Mouse (Mus musculus) forebrain, embryonic 16.5 days (tissue): Measurements from ENCODE around the gene Guca2b. TPM values are rescaled to one million over a fixed set of nuclear protein-coding genes. Genes with fewer than 3 reads are reported as not detected.

ENCODE experiments used
- ATAC-seq: fragments of 200-750 bp; cut with Nextera tagmentation; 2 replicates; pipeline ENCODE4 v1.8.0; 2017; ENCODE audit warnings: mild to moderate bottlenecking, moderate library complexity
- H3K27ac ChIP-seq: fragments of 300-500 bp; sonication (generic); 2 replicates; pipeline ENCODE4 v1.5.1; 2014; ENCODE audit warnings: low read length, control low read depth
- H3K27me3 ChIP-seq: fragments of 300-500 bp; sonication (generic); replicated peaks from 2 replicates; pipeline ENCODE4 v1.6.1; 2014; ENCODE audit warnings: low read length; ENCODE audit not compliant: control insufficient read depth, insufficient read depth
- H3K36me3 ChIP-seq: fragments of 300-500 bp; sonication (generic); 2 replicates; pipeline ENCODE4 v1.6.1; 2014; ENCODE audit not compliant: control insufficient read depth, insufficient read depth
- H3K4me1 ChIP-seq: fragments of 300-500 bp; sonication (generic); replicated peaks from 2 replicates; pipeline ENCODE4 v1.6.1; 2014; ENCODE audit warnings: low read length; ENCODE audit not compliant: control insufficient read depth, insufficient read depth
- H3K4me2 ChIP-seq: fragments of 300-500 bp; sonication (generic); 2 replicates; pipeline ENCODE4 v1.6.1; 2014; ENCODE audit warnings: mild to moderate bottlenecking, low read length, control low read depth
- H3K4me3 ChIP-seq: fragments of 300-500 bp; sonication (generic); replicated peaks from 2 replicates; pipeline ENCODE4 v1.5.1; 2014; ENCODE audit warnings: mild to moderate bottlenecking, low read length, control low read depth
- H3K9ac ChIP-seq: fragments of 300-500 bp; sonication (generic); replicated peaks from 2 replicates; pipeline ENCODE4 v1.6.1; 2014; ENCODE audit warnings: low read depth, low read length, control low read depth
- H3K9me3 ChIP-seq: fragments of 300-500 bp; sonication (generic); 2 replicates; pipeline ENCODE4 v1.6.1; 2016; ENCODE audit warnings: low read length; ENCODE audit not compliant: control insufficient read depth
- WGBS: fragments of 180-500 bp; shearing (Covaris S2); extraction: QIAGEN DNeasy Blood & Tissue Kit; methylation state at CpG from one replicate; pipeline ENCODE4 v1.1.7; 2014; 5-methylcytosine and 5-hydroxymethylcytosine counted together
- polyA plus RNA-seq: library from polyadenylated mRNA; unstranded; fragments of >200 nt; fragmentation: Nextera tagmentation; extraction: Ambion mirVana; gene quantifications from 2 replicates; pipeline ENCODE4 v1.2.1, GENCODE M21; 2015

The Guca2b gene
- not detected in 2 replicates for polyA plus RNA-seq

DNA sequence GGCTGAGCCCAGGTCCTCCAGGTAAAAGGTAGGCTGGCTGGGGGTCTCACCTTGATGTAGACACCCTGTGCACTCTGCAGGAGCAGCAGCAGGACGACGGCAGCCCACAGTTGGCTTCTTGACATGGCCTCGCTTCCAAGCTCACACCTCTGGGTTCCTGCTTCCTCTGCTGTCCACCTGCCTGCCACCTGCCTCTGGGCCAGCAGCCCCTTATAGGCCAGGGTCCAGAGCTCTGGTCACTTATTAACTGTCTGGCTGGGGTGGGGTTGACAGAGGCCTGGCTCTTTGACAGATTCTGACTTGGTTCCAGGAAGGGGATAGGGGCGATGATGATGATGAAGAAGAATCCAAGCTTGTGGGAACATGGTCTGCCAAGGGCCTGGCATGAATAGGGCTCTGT lies at the start of gene Guca2b:
Gene Guca2b, minus strand, starts transcription at position 224 of the 400 bp plus-strand sequence.
- whole genome bisulfite sequencing: 87% methylated on average over 4 of the region's 4 CpGs
- H3K4me3 ChIP-seq: no peak within 1 kb of the TSS
- no peaks in the 10 kb centered on the region for H3K4me1 ChIP-seq
- no peaks in the 10 kb centered on the region for H3K27me3 ChIP-seq
- no peak within 1 kb of the TSS for H3K4me2 ChIP-seq
- H3K27ac ChIP-seq: no peak within 1 kb of the TSS
- H3K9ac ChIP-seq: no peak within 1 kb of the TSS
- no peaks in the 10 kb centered on the region for H3K36me3 ChIP-seq
- ATAC-seq: no peak
- H3K9me3 ChIP-seq: peaks cover 2% of the 10 kb centered on the region; the same call in 1 of the 2 replicates

DNA sequence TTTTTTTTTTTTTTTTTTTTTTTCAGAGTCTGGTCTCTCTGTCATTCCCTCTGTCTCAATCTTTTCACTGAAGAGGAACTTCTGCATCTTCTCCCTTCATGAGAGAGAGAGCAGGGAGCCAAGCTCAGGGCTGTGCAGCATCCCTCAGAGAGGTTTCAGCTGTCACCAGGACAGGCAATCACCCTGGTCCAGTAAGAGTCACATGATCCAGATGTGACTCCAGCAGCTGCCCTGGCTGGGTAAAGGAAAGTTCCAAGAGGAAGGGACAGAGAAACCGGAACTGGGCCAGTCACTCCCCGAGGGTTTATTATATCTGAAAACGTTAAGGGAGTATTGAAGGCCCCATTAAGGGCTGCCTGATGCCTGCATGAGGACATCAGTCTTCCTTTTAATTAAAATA lies 49.0 kb upstream of the Guca2b start:
- no peak overlapping the region for H3K27ac ChIP-seq
- no peaks in the 10 kb centered on the region for H3K27me3 ChIP-seq
- H3K36me3 ChIP-seq: no peaks in the 10 kb centered on the region
- no peak for ATAC-seq
- no peak overlapping the region for H3K9ac ChIP-seq
- H3K9me3 ChIP-seq: no peaks in the 10 kb centered on the region
- no peak overlapping the region for H3K4me3 ChIP-seq
- no peaks in the 10 kb centered on the region for H3K4me1 ChIP-seq
- H3K4me2 ChIP-seq: no peak overlapping the region
- 3% methylated on average over 3 of the region's 3 CpGs for WGBS

DNA sequence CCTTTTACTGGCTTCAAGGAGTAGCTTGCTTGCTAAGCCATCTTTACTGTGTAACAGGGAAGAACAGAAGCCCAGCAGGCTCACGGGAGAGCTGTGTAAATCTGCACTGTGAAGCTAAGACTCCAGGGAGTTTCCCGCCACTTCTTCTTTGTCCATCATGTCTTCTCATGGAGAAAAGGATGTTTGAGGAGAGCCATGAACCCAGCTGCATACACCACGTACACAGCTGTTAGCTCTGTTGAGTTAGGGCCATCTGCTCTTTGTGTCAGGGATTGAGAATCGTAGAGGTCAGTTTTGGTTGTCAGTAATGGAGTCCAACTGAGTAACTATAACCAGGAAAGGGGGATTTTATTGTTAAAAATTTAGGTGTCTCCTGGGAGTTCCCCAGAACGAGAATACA lies 48.6 kb upstream of the Guca2b start:
- H3K36me3 ChIP-seq: no peaks in the 10 kb centered on the region
- H3K9me3 ChIP-seq: no peaks in the 10 kb centered on the region
- no peak overlapping the region for H3K4me3 ChIP-seq
- no peaks in the 10 kb centered on the region for H3K4me1 ChIP-seq
- WGBS: 58% methylated on average over 5 of the region's 5 CpGs
- no peak for ATAC-seq
- no peak overlapping the region for H3K9ac ChIP-seq
- no peak overlapping the region for H3K27ac ChIP-seq
- no peaks in the 10 kb centered on the region for H3K27me3 ChIP-seq
- H3K4me2 ChIP-seq: no peak overlapping the region

DNA sequence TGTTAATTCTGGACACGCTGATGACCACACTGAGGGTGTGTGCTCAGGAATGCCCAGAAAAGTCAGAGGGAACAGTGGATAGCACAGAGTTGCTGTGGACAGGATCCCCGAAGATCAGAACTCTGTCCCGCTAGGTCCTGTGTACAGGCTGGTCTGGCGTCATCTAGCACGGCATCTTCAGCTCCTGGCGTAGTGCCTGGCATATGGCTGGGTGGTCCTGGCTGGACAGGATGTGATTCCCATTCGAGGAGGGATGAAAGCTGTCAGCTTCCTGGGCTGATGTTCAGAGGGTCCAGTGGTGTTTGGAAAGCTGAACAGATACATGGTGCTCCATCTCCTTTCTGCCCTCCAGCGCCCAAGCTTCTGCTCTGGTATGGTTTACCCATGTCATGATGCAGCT lies 45.2 kb upstream of the Guca2b start:
- no peak for ATAC-seq
- H3K27ac ChIP-seq: no peak overlapping the region
- no peak overlapping the region for H3K4me2 ChIP-seq
- H3K36me3 ChIP-seq: no peaks in the 10 kb centered on the region
- H3K9me3 ChIP-seq: no peaks in the 10 kb centered on the region
- 85% methylated on average over 8 of the region's 8 CpGs for WGBS
- H3K4me1 ChIP-seq: no peaks in the 10 kb centered on the region
- H3K4me3 ChIP-seq: no peak overlapping the region
- no peak overlapping the region for H3K9ac ChIP-seq
- H3K27me3 ChIP-seq: no peaks in the 10 kb centered on the region

DNA sequence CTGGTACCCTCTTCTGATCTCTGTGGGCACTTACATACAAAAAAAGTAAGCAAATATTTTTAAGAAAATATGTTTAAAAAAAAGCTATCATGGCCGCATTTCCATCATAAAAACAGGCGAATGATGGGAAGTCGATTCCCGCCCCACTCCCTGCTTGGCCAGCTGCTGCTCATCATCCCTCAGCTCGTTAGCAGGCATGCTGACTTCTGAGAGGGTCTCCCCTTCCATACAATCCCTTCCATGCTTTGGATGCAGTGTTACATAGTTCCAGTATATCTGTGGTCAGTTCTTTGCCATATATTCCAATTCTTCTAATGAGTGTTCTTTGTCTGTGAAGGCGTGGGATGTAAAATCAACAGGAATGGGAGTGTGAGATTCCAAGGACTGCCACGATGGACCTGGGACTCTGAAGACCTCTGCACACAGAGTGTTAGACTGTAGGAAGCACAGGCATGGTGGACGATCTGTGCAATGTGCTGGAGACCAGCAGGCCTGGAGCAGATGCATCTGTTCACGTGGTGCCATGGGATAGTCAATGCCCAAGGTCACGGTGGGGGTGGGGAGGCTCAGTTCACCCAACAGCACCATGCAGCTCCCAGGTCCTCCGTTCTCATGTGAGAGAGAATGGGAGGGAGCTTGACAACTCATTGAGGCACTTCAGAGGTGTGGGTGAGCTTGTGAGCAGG lies 42.7 kb upstream of the Guca2b start:
- Histone ChIP-seq H3K4me1 (no peaks in the 10 kb centered on the region), H3K9me3 (no peaks in the 10 kb centered on the region), H3K9ac (no peak overlapping the region), H3K36me3 (no peaks in the 10 kb centered on the region), H3K27me3 (no peaks in the 10 kb centered on the region), H3K27ac (no peak overlapping the region), H3K4me3 (no peak overlapping the region), H3K4me2 (no peak overlapping the region)
- WGBS: 86% methylated on average over 11 of the region's 11 CpGs
- ATAC-seq: no peak

DNA sequence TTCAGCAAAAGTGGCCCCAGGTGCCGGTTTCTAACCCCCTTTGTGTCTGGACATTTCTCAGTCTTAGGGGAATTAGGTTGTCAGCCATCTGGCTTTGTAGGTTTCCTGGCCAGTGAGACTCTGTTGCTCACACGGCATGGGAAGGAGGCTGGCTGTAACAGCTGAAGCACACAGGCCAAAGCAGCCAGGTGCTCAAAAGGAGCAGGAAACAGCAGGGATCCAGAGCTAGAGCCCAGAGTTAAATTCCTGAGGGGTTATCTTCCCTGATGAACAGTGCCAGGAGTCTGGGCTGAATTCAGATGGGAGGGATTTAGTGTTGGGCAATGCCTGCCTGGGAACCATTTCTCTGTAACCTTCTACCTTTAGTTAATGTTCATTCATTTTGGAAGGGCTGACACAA lies 39.6 kb upstream of the Guca2b start:
- H3K9me3 ChIP-seq: no peaks in the 10 kb centered on the region
- H3K27ac ChIP-seq: no peak overlapping the region
- WGBS: 52% methylated on average over 2 of the region's 2 CpGs
- H3K4me2 ChIP-seq: no peak overlapping the region
- H3K9ac ChIP-seq: no peak overlapping the region
- no peak overlapping the region for H3K4me3 ChIP-seq
- no peak for ATAC-seq
- no peaks in the 10 kb centered on the region for H3K36me3 ChIP-seq
- no peaks in the 10 kb centered on the region for H3K4me1 ChIP-seq
- no peaks in the 10 kb centered on the region for H3K27me3 ChIP-seq

DNA sequence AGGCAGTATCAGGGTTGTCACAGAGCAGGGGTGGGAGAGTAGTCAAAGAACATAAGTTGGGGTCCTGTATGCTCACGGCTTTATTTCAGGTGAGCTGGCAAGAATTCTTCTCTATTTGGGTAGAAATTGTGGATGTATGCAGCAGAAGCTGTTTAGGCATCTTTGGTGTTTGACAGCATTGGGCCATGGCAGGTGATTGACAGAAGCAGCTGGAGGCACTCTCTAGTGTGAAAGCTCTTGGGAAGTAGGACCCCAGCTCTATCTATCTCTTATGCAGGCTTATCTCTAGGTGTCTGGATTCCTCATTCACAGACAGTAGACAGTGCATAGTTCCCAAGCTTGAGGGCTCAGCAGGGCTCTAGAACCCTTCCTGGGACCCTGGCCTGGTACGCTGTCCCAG lies 27.0 kb upstream of the Guca2b start:
- Histone ChIP-seq H3K27me3 (no peaks in the 10 kb centered on the region), H3K27ac (no peak overlapping the region), H3K4me3 (no peak overlapping the region), H3K4me2 (no peak overlapping the region), H3K4me1 (no peaks in the 10 kb centered on the region), H3K9me3 (no peaks in the 10 kb centered on the region), H3K9ac (no peak overlapping the region), H3K36me3 (no peaks in the 10 kb centered on the region)
- 89% methylated on average over 2 of the region's 2 CpGs for WGBS
- ATAC-seq: no peak

DNA sequence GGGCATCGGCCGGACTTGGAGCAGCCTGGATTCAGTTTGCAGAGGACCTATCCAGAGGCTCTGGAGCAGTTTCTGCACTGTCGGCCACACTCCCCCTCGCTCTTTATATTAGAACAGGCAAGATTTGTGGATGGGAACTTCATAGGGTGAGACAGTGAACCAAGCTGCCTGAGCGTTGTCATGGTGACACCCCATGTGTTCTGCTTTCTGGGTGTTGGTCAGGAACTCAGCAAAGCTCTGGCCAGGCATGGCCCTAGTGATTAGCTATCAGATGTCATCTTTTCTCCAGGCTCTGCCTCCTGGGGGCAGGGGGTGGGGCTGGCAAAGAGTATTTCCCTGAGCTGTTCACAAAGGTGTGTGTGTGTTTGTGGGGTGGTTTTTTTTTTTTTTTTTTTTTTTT lies 23.8 kb upstream of the Guca2b start:
- H3K4me3 ChIP-seq: no peak overlapping the region
- WGBS: 47% methylated on average over 5 of the region's 5 CpGs
- H3K27ac ChIP-seq: no peak overlapping the region
- no peak for ATAC-seq
- no peaks in the 10 kb centered on the region for H3K27me3 ChIP-seq
- no peak overlapping the region for H3K4me2 ChIP-seq
- H3K4me1 ChIP-seq: no peaks in the 10 kb centered on the region
- H3K9me3 ChIP-seq: no peaks in the 10 kb centered on the region
- no peak overlapping the region for H3K9ac ChIP-seq
- no peaks in the 10 kb centered on the region for H3K36me3 ChIP-seq

DNA sequence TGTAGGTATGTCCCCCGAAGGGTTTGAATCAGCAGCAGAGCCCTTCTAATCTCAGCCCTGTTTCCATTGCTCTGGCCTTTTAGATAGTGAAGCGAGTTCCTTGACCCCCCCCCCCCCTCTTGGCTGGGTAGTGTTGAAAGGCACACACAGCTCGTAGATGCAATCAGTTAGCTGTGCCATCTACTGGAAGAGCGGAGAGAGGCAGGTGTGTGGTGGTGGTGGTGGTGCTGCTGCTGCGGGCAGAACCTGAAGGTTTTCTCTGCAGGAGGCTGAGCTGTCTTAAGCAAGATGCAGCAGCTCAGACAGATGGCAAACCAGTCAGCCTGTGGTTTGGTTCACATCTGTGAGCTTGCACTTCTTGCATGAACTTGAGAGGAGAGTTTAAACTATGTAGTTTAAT lies 13.9 kb upstream of the Guca2b start:
- H3K27me3 ChIP-seq: no peaks in the 10 kb centered on the region
- H3K27ac ChIP-seq: no peak overlapping the region
- H3K9me3 ChIP-seq: no peaks in the 10 kb centered on the region
- no peak overlapping the region for H3K9ac ChIP-seq
- no peak overlapping the region for H3K4me3 ChIP-seq
- no peaks in the 10 kb centered on the region for H3K36me3 ChIP-seq
- no peak for ATAC-seq
- no peak overlapping the region for H3K4me2 ChIP-seq
- peaks cover 18% of the 10 kb centered on the region for H3K4me1 ChIP-seq
- WGBS: 40% methylated on average over 5 of the region's 5 CpGs

DNA sequence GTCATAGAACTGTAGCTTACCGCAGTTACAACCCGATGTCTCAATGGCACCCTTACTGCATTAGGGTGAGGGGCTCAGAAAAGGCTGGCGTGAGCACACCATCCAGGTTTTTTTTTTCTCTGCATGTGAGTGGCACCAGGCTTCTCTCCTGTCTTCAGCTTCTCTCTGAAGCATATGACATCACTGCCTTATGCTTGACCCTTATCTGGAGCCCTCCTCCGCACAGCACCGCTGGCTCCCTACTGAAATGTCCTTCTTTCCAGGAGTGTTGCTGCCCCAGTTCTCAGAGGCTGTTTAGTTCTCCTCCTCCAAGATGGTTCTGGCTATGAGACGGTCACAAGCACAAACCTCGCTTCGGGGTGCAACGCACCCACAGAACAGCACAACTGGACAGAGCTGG lies 12.4 kb upstream of the Guca2b start:
- 91% methylated on average over 9 of the region's 9 CpGs for WGBS
- Histone ChIP-seq H3K9ac (peak overlapping the region; percentile 19; the same call in 1 of the 2 replicates), H3K36me3 (no peaks in the 10 kb centered on the region), H3K4me3 (no peak overlapping the region), H3K27ac (peak overlapping the region; percentile 85), H3K27me3 (no peaks in the 10 kb centered on the region), H3K4me2 (no peak overlapping the region), H3K9me3 (no peaks in the 10 kb centered on the region), H3K4me1 (peaks cover 19% of the 10 kb centered on the region)
- ATAC-seq: no peak
